ENCODE assay signal across 9 mouse cellular contexts in the genomic region with DNA sequence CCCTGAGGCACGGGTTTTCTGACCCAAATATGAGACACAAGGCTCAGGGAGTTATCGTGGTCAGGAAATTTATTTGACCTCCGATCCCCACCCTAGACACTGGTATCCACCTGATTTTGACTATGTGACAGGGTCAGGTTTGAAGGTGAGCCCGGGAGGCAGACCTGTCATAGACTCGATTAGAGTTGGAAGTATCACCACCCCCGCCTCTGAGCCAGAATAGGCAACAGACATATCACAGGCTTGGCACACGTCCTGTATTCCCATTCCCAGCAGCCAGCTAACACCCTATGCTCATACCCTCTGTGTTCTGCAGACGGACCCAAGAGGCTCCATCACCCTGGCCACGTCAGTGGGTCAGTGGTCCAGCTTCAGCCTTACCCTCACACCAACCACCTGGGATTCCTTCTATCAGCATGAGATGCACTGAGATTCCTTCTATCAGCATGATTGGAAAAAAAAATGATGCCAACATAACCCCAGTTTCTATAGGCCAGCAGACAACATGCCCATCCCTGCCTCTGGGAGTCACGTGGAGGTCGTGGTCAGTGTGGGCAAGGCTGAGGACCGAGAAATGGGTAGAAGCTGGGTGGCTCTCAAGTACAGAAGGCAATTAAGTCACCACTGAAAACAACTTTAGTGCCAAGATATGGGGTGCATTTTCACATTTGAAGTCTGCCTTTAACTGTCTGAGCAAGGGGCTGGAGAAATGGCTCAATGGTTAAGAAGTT. TPM values are rescaled to one million over a fixed set of nuclear protein-coding genes. Genes with fewer than 3 reads are reported as not detected.
DNase-seq lines count a peak whose midpoint lies in the region; ATAC-seq lines count a peak whose summit lies in the region.
"Had no signal": no experiment of that assay in that cellular context is flagged by ENCODE, and none has a peak within 500 bp of the region (broad histone marks: within the 10 kb centered on the region; RNA-seq: fewer than 3 reads in every experiment).

No protein-coding gene starts in this region.

- peaks cover 23% of the 10 kb centered on the region for H3K4me1 ChIP-seq in megakaryocyte, embryonic 14.5 days
- H3K4me1 ChIP-seq in stomach, embryonic 14.5 days (ENCODE audit: control insufficient read depth, insufficient read depth, low read length) = 0 out of 2 replicates have a peak, but pooled peaks cover 9% of the 10 kb centered on the region

- 0 out of 2 replicates have a peak overlapping the region, but pooled peaks have one; percentile 53 for H3K4me2 ChIP-seq in stomach, embryonic 14.5 days (replicated peaks; ENCODE audit: low read depth, low read length)

- H3K4me3 ChIP-seq in megakaryocyte, embryonic 14.5 days (replicated peaks) = peak overlapping the region; percentile 23
- no peak overlapping the region for H3K4me3 ChIP-seq in stomach, embryonic 14.5 days (ENCODE audit: low read depth, low read length)

- ATAC-seq in megakaryocyte, adult 5-6 weeks (ENCODE audit: poor library complexity, severe bottlenecking) = no peak
- 0 out of 2 replicates have a peak, but pooled peaks have one; percentile 28 for ATAC-seq in stomach, embryonic 14.5 days (ENCODE audit: insufficient number of reproducible peaks, insufficient read depth, low FRiP score, low read depth)

- H3K36me3 ChIP-seq in megakaryocyte, embryonic 14.5 days (replicated peaks; ENCODE audit: low read length) = no peaks in the 10 kb centered on the region
- no peaks in the 10 kb centered on the region for H3K36me3 ChIP-seq in stomach, embryonic 14.5 days (ENCODE audit: control insufficient read depth, insufficient read depth, low read length)

- peak; percentile 44 for DNase-seq in adrenal gland, postnatal 25 days
- DNase-seq in adrenal gland, postnatal 36 days = no peak
- DNase-seq in left cerebral cortex, postnatal 36 days (ENCODE audit: low spot score in 2 of 2) = peak; percentile 37 to 45
- DNase-seq in urinary bladder, postnatal 25 days (ENCODE audit: low spot score) = no peak
- no peak for DNase-seq in cerebellum, adult 18-20 months

- H3K9me3 ChIP-seq in megakaryocyte, embryonic 14.5 days = peaks cover 20% of the 10 kb centered on the region
- H3K9me3 ChIP-seq in stomach, embryonic 14.5 days (ENCODE audit: control insufficient read depth, low read depth, low read length) = no peaks in the 10 kb centered on the region

- no peak overlapping the region for H3K9ac ChIP-seq in stomach, embryonic 14.5 days (replicated peaks; ENCODE audit: low read depth, low read length)

- peaks cover 95% of the 10 kb centered on the region for H3K27me3 ChIP-seq in megakaryocyte, embryonic 14.5 days (replicated peaks)
- H3K27me3 ChIP-seq in stomach, embryonic 14.5 days (ENCODE audit: control insufficient read depth, insufficient read depth, low read length) = 0 out of 2 replicates have a peak, but pooled peaks cover 3% of the 10 kb centered on the region

- 67% methylated on average over 12 of the region's 12 CpGs for WGBS in stomach, embryonic 14.5 days

- intact Hi-C loops in left cerebral cortex, postnatal 36 days (cut with DNase I) = no loop called here

- H3K27ac ChIP-seq in stomach, embryonic 14.5 days (ENCODE audit: low read length) = no peak overlapping the region

RNA-seq across cellular contexts. Expression of a gene that starts 6.9 kb away (rescaled TPM):
- total RNA-seq in adrenal gland, postnatal 25 days (2021) = 59.1 and 82.5 TPM in 2 replicates
- total RNA-seq in adrenal gland, postnatal 36 days (2021) = 100 to 1,000 TPM in 1 of 2 experiments, 10 to 100 TPM in 1; 82.1 to 136 TPM
- not detected in 2 replicates for polyA plus RNA-seq in megakaryocyte, embryonic 14.5 days (2012; ENCODE audit: insufficient read depth, low replicate concordance)
- 0.21 and 0.58 TPM in 2 replicates for total RNA-seq in megakaryocyte, adult 5-6 weeks (2015)
- total RNA-seq in megakaryocyte, adult 5-6 weeks (2017) = 0.24 and 0.59 TPM in 2 replicates
- 10 to 100 TPM; 20.6 to 23.1 TPM for total RNA-seq in left cerebral cortex, postnatal 36 days (2021)
- polyA plus RNA-seq in stomach, embryonic 14.5 days (2014; fragmentation: Nextera tagmentation; extraction: Ambion mirVana) = 12.6 and 13.0 TPM in 2 replicates

RNA-seq across cellular contexts. Expression of a gene that starts 7.3 kb away (rescaled TPM):
- 13.2 and 14.8 TPM in 2 replicates for total RNA-seq in adrenal gland, postnatal 25 days (2021)
- 10 to 100 TPM; 16.2 to 38.1 TPM for total RNA-seq in adrenal gland, postnatal 36 days (2021)
- 1.2 TPM in 1 of 2 replicates, not detected in the other for polyA plus RNA-seq in megakaryocyte, embryonic 14.5 days (2012; ENCODE audit: insufficient read depth, low replicate concordance)
- total RNA-seq in megakaryocyte, adult 5-6 weeks (2015) = 0.27 TPM in 1 of 2 replicates, not detected in the other
- total RNA-seq in megakaryocyte, adult 5-6 weeks (2017) = 0.07 and 0.16 TPM in 2 replicates
- total RNA-seq in left cerebral cortex, postnatal 36 days (2021) = 100 to 1,000 TPM; 106 to 107 TPM
- 21.0 and 24.4 TPM in 2 replicates for polyA plus RNA-seq in stomach, embryonic 14.5 days (2014; fragmentation: Nextera tagmentation; extraction: Ambion mirVana)

RNA-seq across cellular contexts. Expression of a gene that starts 28.7 kb away (rescaled TPM):
- 140 and 153 TPM in 2 replicates for total RNA-seq in adrenal gland, postnatal 25 days (2021)
- 100 to 1,000 TPM; 147 to 162 TPM for total RNA-seq in adrenal gland, postnatal 36 days (2021)
- polyA plus RNA-seq in megakaryocyte, embryonic 14.5 days (2012; ENCODE audit: insufficient read depth, low replicate concordance) = 67.6 and 78.3 TPM in 2 replicates
- total RNA-seq in megakaryocyte, adult 5-6 weeks (2015) = 122 and 124 TPM in 2 replicates
- total RNA-seq in megakaryocyte, adult 5-6 weeks (2017) = 86.9 and 95.9 TPM in 2 replicates
- 100 to 1,000 TPM; 115 to 119 TPM for total RNA-seq in left cerebral cortex, postnatal 36 days (2021)
- 206 and 208 TPM in 2 replicates for polyA plus RNA-seq in stomach, embryonic 14.5 days (2014; fragmentation: Nextera tagmentation; extraction: Ambion mirVana)

RNA-seq across cellular contexts. Expression of a gene that starts 40.3 kb away (rescaled TPM):
- total RNA-seq in adrenal gland, postnatal 25 days (2021) = not detected in 2 replicates
- not detected for total RNA-seq in adrenal gland, postnatal 36 days (2021)
- polyA plus RNA-seq in megakaryocyte, embryonic 14.5 days (2012; ENCODE audit: insufficient read depth, low replicate concordance) = not detected in 2 replicates
- total RNA-seq in megakaryocyte, adult 5-6 weeks (2015) = not detected in 2 replicates
- total RNA-seq in megakaryocyte, adult 5-6 weeks (2017) = not detected in 2 replicates
- total RNA-seq in left cerebral cortex, postnatal 36 days (2021) = under 1 TPM in 1 of 2 experiments, not detected in 1; 0.12 TPM
- 1.0 and 1.2 TPM in 2 replicates for polyA plus RNA-seq in stomach, embryonic 14.5 days (2014; fragmentation: Nextera tagmentation; extraction: Ambion mirVana)
- total RNA-seq: liver, adult 2 months had no signal
- polyA plus RNA-seq: liver, adult 2 months had no signal

RNA-seq across cellular contexts. Expression of a gene that starts 44.9 kb away (rescaled TPM):
- total RNA-seq in adrenal gland, postnatal 25 days (2021) = 518 and 521 TPM in 2 replicates
- total RNA-seq in adrenal gland, postnatal 36 days (2021) = 100 to 1,000 TPM; 567 to 597 TPM
- 10.1 and 109 TPM in 2 replicates for polyA plus RNA-seq in megakaryocyte, embryonic 14.5 days (2012; ENCODE audit: insufficient read depth, low replicate concordance)
- 740 and 790 TPM in 2 replicates for total RNA-seq in megakaryocyte, adult 5-6 weeks (2015)
- total RNA-seq in megakaryocyte, adult 5-6 weeks (2017) = 901 and 1,038 TPM in 2 replicates
- total RNA-seq in left cerebral cortex, postnatal 36 days (2021) = 100 to 1,000 TPM; 417 to 474 TPM
- polyA plus RNA-seq in stomach, embryonic 14.5 days (2014; fragmentation: Nextera tagmentation; extraction: Ambion mirVana) = 832 and 848 TPM in 2 replicates

Comparison
In these comparisons a context has a peak if more than half of its experiments do, and no peak if none do; other contexts are left out.
1. DNase-seq: peak in adrenal gland, postnatal 25 days (single experiment) and left cerebral cortex, postnatal 36 days (2 of 2); none in adrenal gland, postnatal 36 days (0 of 2), urinary bladder, postnatal 25 days (single experiment) and cerebellum, adult 18-20 months (0 of 2).
2. RNA of a gene that starts 6.9 kb away (total RNA-seq): 82.1 to 136 TPM in adrenal gland, postnatal 36 days, 59.1 to 82.5 TPM in adrenal gland, postnatal 25 days and 20.6 to 23.1 TPM in left cerebral cortex, postnatal 36 days; 0.21 to 0.59 TPM in megakaryocyte, adult 5-6 weeks; every median in the first group is over 10 times any median in the second.
3. RNA of a gene that starts 7.3 kb away (total RNA-seq): 106 to 107 TPM in left cerebral cortex, postnatal 36 days, 16.2 to 38.1 TPM in adrenal gland, postnatal 36 days and 13.2 to 14.8 TPM in adrenal gland, postnatal 25 days; 0.07 to 0.27 TPM in megakaryocyte, adult 5-6 weeks; every median in the first group is over 10 times any median in the second.